Mouse (Mus musculus): Measurements from ENCODE around the gene Eml6.
"Not testable (repeated sequence)": the region's sequence is repeated elsewhere in the genome, so short reads cannot be mapped to it uniquely, and the experiment has no call there.

The Eml6 gene

DNA sequence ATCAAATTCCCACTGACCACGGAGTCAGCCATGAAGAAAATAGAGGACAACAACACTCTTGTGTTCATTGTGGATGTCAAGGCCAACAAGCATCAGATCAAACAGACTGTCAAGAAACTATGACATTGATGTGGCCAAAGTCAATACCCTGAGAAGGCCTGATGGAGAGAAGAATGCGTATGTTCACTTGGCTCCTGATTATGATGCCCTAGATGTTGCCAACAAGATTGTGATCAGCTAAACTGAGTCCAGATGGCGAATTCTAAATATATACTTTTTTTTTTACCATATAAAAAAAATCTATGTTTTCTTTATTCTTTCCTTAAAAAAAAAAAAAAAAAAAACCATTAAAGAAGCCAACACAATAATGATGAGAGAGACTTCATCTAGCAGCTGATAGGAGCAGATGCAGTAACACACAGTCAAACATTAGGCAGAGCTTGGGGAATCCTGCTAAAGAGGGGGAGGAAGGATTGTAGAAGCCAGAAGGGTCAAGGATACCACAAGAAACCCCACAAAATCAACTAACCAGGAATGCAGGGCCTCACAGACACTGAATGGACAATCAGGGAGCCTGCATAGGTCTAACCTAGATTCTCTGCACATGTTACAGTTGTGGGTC, 185.1 kb downstream of the Eml6 start:
- no peak for DNase-seq

DNA sequence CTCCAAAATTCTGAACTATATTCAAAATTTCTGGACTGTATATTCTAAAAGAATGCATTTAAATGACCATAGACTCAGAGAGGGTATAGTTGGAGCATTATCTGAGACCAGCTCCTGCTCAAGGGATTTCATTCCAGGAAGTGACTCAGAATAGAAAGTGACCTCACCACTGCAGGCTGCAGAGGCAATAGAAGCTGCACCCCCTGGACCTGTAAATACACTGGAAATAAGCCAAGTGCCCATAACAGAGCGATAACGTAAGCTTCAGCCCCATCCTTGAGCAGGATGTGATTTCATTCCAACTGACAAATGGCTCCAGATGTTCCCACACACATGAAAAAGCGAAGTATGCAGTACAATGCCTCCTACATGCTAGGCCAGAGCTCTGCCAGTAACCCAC, 186.1 kb downstream of the Eml6 start:
- no peak for DNase-seq

DNA sequence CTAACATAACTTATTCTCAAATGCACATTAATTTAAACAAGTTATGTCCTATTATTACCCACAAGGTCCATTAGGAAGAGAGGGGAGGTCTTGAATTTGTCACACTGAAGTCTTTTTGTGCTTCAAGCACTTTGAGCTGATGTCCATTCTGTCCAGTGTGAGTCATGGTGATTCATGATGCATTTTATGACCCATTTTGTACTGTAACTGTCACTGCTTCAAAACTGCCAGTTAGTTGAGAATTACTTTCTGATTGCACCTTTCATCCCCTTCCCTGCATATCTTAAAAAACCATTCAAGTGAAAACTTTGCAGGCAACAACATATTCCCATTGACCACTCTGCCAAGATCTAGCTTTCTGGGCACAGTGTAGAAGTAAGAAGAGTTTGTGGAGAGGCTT, 188.8 kb downstream of the Eml6 start:
- no peak for DNase-seq

DNA sequence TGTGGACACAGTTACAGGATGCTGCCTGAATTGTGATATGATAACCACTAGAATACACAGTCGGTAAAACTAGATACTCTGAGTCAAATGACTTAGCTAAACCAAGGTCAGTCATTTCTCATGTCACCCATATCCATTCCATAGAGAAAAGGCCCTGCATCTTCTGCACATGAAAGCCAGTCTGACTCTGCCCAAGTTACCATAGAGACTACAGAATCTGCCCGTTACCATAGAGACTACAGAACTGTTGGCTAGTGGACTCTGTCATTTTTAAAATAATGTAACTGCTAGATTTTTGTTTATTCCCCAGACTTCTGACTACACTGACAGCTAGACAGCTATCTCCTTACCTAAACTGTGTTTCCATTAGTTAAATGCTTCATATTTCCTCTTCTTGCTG, 198.1 kb downstream of the Eml6 start:
- no peak for DNase-seq

DNA sequence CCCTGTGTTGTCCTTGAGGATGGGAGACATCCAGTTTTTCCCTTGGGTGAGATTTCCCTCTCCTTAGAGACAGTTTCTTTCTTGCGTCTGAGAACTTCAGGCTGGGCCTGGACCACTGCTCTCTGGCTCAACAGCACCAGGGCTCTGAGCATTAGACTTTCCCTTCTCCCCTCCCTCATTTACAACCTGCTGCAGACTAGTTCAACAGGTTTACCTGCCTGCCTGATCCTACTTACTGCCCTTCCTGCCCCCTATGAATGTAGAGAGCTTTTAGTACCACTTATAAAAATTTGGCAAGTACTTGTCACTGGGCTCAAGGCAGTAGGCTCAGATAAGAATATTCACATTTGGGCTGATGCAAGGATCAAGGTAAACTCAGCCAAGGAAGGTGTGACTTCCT, 199.8 kb downstream of the Eml6 start:
- no peak for DNase-seq

DNA sequence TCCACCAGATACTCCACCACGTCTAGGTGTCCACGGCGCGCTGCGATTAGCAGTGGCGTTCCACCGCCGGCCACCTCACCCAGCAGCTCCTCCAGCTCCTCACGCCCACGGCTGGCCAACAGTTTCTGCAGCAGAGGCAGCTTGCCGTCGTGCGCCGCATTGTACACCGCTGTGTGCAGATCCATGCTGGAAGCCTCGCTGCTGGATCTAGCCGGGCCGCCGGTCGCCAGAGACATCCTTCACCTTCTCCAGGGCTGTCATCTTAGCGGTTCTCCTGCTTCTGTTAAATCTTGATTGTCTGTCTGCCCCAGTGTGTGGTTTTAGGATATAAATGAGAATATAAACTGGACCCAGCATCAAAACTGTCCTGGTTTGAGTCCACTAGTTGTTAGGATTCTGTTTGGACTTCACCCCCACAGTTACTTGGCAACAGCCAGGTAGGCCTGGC, 200.5 kb downstream of the Eml6 start, which contains the start of gene 4931440F15Rik:
Gene 4931440F15Rik, minus strand, starts transcription at position 398 of the 448 bp plus-strand sequence.
- not testable (repeated sequence) for DNase-seq

DNA sequence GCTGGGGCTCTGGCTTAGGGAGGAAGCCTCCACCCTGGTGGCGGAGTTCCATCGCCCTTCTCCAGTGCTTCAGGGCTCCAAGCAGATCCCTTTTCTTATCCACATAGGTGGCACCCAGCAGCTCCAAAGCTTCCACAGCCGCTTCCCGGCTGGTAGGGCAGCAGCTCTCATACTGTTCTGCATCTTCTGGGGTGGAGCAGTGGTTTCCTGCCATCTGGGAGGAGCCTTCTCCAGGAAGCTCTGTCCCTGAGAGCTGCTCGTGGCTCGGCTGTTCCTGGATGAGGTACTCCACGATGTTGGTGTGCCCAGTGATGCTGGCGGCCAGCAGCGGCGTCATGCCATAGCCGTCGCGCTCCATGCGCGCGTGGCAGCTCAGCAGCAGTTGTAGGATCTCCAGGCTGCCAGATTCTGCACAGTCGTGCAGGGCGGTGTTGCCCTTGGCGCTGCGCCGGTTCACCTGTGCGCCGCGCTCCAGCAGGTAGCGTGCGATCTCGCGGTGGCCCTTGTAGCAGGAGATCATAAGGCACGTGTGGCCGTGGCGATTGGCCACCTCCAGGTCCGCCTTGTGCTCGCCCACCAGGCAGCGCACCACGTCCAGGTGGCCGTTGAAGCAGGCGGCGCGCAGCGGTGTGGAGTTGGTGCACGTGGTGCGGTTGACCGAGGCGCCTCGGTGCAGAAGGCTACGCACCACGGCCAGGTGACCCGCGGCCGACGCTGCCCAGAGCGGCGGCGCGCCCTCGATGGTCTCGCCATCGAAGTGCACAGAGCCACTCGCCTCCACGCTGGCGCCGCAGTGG, 201.2 kb downstream of the Eml6 start:
- DNase-seq, result not testable (repeated sequence)

DNA sequence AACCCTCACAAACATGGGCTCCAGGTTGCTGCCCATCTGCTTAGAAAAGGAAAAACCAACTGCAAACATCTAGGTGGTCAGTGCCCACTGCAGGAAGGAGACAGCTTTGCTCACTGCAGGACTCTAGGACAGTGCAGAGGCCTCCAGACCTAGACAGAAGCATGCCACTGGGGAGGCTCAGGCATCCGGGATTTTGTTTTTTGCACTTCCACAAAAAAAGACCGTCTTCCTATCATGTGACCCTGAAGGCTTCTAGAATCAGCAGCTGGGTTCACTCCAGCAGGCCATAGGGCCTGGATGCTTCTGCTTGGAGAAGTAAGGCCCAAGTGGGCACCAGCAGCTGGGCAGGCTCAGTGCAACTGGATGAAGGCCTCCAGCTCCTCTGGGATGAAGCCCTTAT, 202.7 kb downstream of the Eml6 start:
- no peak for DNase-seq

DNA sequence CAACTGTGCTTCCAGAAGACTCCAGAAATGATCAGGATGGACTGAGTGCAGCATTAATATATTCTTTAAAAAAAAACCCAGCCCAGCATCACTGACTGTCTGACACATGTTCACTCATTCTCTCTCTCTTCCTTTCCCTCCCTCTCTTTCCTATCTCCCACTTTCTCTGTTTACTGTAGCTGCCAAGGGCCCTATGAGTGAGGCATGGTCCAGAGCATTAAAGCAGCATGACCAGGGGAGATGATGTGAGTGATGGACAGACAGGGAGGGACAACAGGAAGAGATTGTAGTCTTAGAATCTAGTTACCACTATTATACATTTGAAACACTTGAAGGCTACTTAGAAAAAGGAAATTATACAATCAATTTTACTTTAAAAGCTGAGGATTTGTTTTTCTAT, 210.2 kb downstream of the Eml6 start:
- DNase-seq, result no peak

DNA sequence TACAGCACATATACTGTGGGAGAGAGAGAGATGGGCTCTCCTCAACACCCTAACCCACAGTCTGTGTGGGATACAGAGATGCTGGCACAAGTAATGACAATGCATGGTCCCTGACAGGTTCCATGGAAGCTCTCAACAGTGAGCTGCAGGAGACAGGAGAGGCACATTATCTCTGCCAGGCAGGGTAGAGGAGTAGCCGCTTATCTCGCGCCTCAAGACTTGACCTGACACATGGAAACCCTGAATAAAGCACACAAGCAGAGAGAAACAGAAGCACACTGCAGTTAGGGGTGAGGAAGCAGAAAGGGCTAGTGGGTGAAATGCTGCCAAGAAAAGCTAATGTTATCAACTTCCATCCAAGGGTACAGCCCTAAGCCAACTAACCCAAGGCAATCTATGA, 210.6 kb downstream of the Eml6 start:
- no peak for DNase-seq

DNA sequence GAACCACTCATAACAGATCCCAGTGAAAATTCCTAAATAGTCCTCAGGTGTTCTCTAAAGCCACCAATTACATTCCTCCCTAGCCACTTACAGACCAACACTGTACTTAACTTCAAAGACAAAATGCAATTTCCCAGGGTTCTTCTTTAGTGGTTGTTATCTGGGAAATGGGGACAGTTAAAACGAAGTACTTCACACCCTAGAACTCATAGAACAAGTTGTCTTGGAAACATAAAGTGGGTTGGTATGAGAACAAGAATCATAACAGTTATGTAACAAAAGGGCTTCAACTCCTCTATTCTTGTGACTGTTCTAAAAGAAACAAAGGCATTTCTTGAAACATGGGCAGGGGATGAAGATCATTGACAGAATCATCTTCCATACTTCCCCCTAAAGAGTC, 212.6 kb downstream of the Eml6 start:
- DNase-seq, result no peak

DNA sequence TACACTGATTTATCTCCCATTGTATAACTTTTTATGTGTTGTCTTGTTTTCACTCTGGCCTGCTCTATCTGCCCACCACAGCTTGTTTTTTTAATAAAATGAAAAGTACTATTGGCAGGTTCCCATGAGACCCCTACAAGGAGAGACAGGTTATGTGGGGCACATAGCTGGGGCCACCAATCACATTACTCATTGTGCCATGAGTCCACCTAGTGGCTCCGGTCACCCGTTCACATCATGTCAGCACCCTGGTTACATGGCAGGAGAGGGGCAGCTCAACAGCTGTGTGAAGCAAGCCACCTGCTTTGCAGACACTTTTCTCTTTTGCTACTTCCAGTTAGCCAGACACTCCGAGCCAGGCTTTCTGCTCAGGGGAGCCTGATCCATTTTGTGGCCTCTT, 213.4 kb downstream of the Eml6 start:
- no peak for DNase-seq

DNA sequence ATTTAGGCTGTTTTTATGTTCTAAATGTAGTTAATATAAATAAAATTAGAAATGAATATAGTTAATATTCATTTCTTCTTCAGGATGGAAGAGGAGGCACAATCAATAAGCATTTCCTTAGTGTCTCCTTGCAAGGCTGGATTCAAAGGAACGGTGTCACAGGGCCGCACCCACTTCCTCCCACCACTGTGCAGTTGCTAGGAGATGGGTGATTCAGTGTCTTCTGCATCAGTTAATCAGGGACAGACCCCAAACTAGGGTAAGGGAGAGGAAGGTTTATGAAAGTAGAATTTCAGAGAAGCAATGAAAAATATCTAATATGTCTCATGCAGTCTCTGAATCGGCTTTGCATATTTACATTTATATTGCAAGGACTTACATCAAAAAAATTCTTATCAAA, 215.5 kb downstream of the Eml6 start:
- DNase-seq, result no peak

DNA sequence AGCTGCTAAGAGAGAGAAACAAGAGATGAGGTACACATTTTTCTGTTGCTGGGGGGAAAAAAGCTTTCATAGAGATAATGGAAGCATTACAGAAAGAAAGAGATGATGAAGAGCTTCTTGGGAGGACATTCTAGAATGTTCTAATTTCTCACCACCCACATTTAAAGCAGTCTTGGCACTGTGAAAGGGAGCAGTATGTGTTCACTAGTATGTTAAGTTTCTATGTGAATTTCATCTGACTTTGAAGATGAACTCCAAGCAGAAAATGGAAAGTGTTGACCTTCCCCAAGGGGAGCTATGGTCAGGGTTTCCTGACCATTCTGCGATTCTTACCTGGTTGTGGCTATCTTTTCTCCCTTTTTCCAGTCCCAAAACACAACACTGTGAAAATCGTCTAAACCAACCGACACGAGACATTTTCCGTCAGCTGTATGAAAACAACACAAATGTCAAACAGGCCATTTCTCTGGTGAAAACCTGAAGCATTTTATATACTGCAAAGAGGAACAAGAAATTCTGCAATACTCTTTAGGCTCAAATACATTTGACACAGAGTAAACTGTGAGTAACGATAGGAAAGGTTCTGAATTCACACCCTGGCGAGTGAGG, 216.7 kb downstream of the Eml6 start:
- DNase-seq, result no peak

DNA sequence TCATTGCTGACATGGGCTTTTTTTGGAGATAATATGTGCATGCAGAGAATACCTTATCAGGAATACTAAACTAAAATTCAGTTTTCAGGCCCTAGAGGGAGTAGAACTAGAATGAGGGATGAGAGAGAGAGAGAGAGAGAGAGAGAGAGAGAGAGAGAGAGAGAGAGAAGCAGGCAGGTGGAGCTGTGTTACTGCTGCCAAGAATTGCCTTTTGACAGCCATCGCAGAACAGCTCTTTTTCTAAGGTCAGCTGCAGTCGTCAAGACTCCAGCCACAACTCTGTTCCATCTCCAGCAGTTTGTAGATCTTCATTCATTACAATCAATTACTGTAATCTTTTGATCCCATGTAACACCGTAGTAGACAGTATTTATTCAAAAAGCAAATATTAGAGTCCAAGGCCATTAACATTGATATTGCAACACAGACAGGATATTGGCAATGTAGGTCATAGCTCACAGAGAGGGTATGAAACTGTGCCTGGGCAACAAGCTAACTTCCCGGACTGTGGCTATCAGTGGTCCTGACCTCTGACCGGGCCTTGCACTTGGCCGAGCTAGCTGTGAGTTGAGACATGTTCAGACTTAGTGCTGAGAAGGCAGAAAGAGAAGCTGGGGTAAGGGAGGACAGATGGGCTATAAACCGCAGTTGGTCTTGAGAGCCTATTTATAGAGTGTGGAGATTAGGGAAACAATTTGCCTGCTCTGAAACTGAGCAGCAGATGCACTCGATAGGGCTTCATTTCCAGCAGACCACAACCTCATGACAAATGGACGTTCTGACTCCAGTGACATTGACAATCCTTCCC, 217.5 kb downstream of the Eml6 start:
- peak; percentile 43 to 57 for DNase-seq

DNA sequence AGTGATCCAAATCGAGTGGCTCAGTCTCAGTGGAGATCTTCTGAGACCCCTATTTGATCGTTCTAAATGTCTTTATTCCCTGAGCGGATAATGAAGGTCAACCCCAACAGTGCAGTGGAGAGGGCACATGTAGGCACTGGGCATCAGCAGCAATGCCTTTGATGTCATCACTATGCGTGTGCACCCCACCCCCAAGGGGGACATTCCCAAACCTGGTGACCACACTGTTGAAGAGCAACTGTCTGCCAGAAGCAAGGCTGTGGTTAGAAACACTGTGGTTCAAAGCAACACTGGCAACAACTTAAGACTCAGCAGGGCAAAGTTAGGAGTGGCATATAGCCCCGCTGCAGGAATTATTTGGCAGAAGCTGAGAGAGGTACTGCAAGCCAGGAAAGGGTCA, 218.5 kb downstream of the Eml6 start:
- DNase-seq, result no peak

DNA sequence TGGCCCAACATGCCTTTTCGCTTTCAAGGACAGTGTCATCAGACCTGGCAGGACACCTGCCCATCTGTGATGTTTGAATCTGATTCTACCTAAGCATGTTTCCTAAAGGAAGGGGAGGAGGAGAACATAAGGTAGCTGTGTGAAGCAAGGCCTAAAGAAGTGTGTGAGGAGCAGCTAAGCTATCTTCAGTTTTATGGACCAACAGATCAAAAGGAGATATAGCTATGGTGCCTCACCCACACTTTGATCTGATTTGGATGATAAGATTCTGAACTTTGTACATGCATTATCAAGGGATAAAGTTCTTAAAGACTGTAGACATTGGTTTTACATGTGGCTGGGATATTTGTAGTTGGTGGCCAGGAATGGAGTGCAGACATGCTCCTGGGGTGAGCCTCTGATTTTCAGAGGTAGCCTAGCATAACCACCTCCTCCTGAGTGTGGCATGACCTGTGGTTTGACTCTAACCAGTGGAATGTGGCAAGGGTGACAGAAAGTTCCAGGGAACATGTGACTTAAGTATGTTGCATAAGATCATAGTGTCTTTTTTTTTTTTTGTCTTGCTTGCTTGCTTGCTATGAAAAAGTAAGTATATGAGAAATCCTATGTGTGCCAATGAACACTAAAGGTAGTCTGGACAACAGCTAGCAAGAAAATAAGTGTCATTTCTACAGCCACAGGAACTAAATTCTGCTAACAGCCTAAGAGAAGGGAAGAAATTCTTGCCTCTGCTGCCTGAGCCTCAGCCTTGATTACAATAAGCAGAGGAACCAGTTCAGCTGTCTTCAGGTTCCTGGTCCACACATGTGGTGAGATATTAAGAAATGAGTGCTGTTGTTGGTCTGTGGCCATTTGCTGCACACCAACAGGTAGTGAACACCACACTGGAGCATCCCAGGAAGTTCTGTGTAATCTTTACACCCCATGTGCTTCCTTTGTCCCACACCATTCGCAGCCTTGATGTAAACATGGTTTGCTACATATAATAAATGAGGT, 224.1 kb downstream of the Eml6 start:
- DNase-seq, result no peak

DNA sequence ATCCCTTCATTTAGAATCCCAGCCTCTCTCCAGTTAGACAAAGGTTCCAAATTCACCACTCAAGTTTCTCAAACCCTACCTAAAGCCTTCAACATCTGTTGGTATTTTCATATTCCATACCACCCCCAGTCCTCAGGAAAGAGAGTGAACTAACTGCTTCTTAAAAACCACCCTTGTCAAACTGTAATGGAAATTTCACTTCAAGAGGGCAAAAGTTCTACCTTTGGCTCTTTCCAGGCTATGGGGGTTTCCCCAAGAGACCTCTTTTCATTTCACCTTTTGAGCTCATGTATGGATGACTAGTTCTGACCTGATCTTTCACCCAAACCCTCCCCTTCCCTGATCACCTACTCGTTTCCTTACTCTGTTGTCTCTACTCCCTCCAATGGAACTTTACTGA, 226.0 kb downstream of the Eml6 start:
- no peak for DNase-seq

DNA sequence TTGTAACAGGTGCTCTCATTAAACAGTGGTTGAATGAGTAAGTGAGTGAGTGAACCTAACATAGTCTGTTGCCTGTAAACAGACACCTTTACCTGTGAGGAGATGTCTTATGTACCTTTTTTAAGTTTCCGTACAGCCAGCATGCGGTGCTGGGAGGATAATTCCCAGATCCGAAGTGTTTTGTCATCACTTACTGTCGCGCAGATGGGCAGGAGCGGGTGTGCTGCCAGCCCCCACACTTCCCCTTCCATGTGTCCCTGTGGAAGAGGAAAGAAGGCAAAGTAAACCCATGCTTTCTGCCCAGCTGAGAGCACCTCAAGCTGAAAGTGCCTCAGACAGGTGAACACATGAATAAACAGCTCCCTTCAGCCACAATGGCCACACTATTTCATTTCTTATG, 230.7 kb downstream of the Eml6 start:
- DNase-seq, result no peak

DNA sequence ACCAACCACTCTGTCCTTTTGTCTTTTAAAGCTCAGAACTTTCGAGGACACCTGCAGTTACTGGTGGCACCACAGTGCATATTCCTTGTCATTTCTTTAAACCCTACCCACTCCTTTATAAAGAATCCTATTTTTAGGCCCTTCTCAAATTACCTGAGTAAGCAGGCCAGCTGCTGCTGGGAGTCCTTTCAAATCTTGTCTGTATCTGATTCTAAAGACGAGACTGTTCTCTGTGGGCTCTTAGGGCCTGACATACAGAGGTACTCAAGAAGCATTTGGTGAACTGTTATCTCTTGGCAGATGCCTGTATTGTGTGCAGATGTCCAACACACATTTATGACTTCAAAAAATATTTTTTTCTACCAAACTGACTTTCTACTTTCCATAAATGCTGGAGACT, 231.4 kb downstream of the Eml6 start:
- DNase-seq, result no peak

DNA sequence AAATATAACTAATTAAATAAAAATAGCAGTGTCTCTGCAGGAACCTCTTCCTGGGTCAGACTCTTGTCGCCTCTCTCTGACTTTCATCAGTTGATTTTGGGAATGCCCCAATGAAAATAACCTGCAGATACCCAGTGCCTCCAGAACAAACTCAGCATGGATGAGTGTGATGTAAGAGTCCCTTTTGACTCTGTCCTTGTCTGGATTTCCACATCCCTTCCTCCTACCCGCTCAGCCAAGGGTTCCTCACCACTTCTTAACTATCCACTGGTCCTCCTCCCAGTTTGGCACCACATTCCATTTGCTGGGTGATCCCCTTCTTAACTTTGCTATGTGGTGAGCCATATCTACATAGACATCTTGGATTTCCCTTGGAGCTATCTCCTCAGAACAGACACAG, 235.0 kb downstream of the Eml6 start:
- DNase-seq, result no peak

All from cerebellum, postnatal 36 days (tissue).